Mouse (Mus musculus) hindbrain, postnatal 0 days (tissue): Measurements from ENCODE around the gene Pard3b. TPM values are rescaled to one million over a fixed set of nuclear protein-coding genes. Genes with fewer than 3 reads are reported as not detected.

ENCODE experiments used
- ATAC-seq: fragments of 200-750 bp; cut with Nextera tagmentation; 2 replicates; pipeline ENCODE4 v1.8.0; 2017; ENCODE audit warnings: mild to moderate bottlenecking, moderate TSS enrichment, moderate library complexity
- DNase-seq: peaks from one replicate; pipeline ENCODE4 v3.0.0-alpha.2; 2015; ENCODE audit warnings: low spot score
- H3K27ac ChIP-seq: fragments of 300-500 bp; sonication (generic); 2 replicates; pipeline ENCODE4 v1.5.1; 2014; ENCODE audit warnings: mild to moderate bottlenecking
- H3K27me3 ChIP-seq: fragments of 300-500 bp; sonication (generic); 2 replicates; pipeline ENCODE4 v1.6.1; 2014; ENCODE audit warnings: low read length, mixed read lengths; ENCODE audit not compliant: insufficient read depth
- H3K36me3 ChIP-seq: fragments of 300-500 bp; sonication (generic); 2 replicates; pipeline ENCODE4 v1.6.1; 2014; ENCODE audit warnings: low read length, mixed read lengths; ENCODE audit not compliant: insufficient read depth
- H3K4me1 ChIP-seq: fragments of 300-500 bp; sonication (generic); 2 replicates; pipeline ENCODE4 v1.6.1; 2014; ENCODE audit warnings: antibody characterized with exemption, low read length, mixed read lengths; ENCODE audit not compliant: insufficient read depth
- H3K4me2 ChIP-seq: fragments of 300-500 bp; sonication (generic); 2 replicates; pipeline ENCODE4 v1.6.1; 2014; ENCODE audit warnings: low read depth, mild to moderate bottlenecking, low read length, moderate library complexity, mixed read lengths
- H3K4me3 ChIP-seq: fragments of 300-500 bp; sonication (generic); 2 replicates; pipeline ENCODE4 v1.5.1; 2014; ENCODE audit warnings: low read length
- H3K9ac ChIP-seq: fragments of 300-500 bp; sonication (generic); replicated peaks from 2 replicates; pipeline ENCODE4 v1.6.1; 2014; ENCODE audit warnings: mild to moderate bottlenecking, low read length, moderate library complexity, mixed read lengths
- H3K9me3 ChIP-seq: fragments of 300-500 bp; sonication (generic); 2 replicates; pipeline ENCODE4 v1.6.1; 2016; ENCODE audit warnings: low read length, mixed read lengths
- CTCF ChIP-seq: IDR thresholded peaks from 2 replicates; pipeline ENCODE4 v1.5.1; 2016; ENCODE audit warnings: antibody characterized with exemption, control low read depth, low read depth
- WGBS: fragments of 180-500 bp; shearing (Covaris S2); extraction: QIAGEN DNeasy Blood & Tissue Kit; methylation state at CpG from one replicate; pipeline ENCODE4 v1.1.7; 2014; 5-methylcytosine and 5-hydroxymethylcytosine counted together
- polyA plus RNA-seq: library from polyadenylated mRNA; unstranded; fragments of >200 nt; fragmentation: Nextera tagmentation; extraction: Ambion mirVana; gene quantifications from 2 replicates; pipeline ENCODE4 v1.2.1, GENCODE M21; 2015
- total RNA-seq: library from RNA; depleted of rRNA; stranded (reverse); fragments of >200 nt; gene quantifications from 2 replicates; pipeline ENCODE4 v1.2.3, GENCODE M21; 2014

Gene Pard3b
- total and polyA plus RNA-seq, 2 experiments from 2014 or later, result 5.6 to 9.6 TPM

GRCm38 (mm10) chr1:62087464-62087863, 448.8 kb downstream of the Pard3b start:
- Histone ChIP-seq H3K4me1 (no peaks in the 10 kb centered on the region), H3K27ac (no peak overlapping the region), H3K4me2 (no peak overlapping the region), H3K9me3 (no peaks in the 10 kb centered on the region), H3K27me3 (no peaks in the 10 kb centered on the region), H3K9ac (no peak overlapping the region), H3K36me3 (no peaks in the 10 kb centered on the region), H3K4me3 (no peak overlapping the region)
- DNase-seq, result no peak
- no peak for TF ChIP-seq CTCF
- ATAC-seq, result no peak
- 37% methylated on average over 10 of the region's 10 CpGs for WGBS

GRCm38 (mm10) chr1:62094885-62095284, 456.3 kb downstream of the Pard3b start:
- Histone ChIP-seq H3K27me3 (no peaks in the 10 kb centered on the region), H3K9ac (no peak overlapping the region), H3K4me2 (no peak overlapping the region), H3K27ac (no peak overlapping the region), H3K36me3 (no peaks in the 10 kb centered on the region), H3K4me3 (no peak overlapping the region), H3K4me1 (no peaks in the 10 kb centered on the region), H3K9me3 (no peaks in the 10 kb centered on the region)
- WGBS, result 93% methylated on average over 7 of the region's 7 CpGs
- no peak for DNase-seq
- ATAC-seq, result no peak
- no peak for TF ChIP-seq CTCF

- no peak for TF ChIP-seq CTCF
- Histone ChIP-seq H3K9me3 (no peaks in the 10 kb centered on the region), H3K4me2 (no peak overlapping the region), H3K4me3 (no peak overlapping the region), H3K36me3 (no peaks in the 10 kb centered on the region), H3K27ac (no peak overlapping the region), H3K4me1 (no peaks in the 10 kb centered on the region), H3K9ac (no peak overlapping the region), H3K27me3 (no peaks in the 10 kb centered on the region)
- DNase-seq (no peak), ATAC-seq (no peak)
- WGBS, result 95% methylated on average over 1 of the region's 1 CpGs
These were observed 483.8 kb downstream of the Pard3b start for GRCm38 (mm10) chr1:62122426-62122825.

- DNase-seq (no peak), ATAC-seq (no peak)
- H3K4me2 ChIP-seq, result no peak overlapping the region
- no peaks in the 10 kb centered on the region for H3K36me3 ChIP-seq
- TF ChIP-seq CTCF, result no peak
- WGBS, result 83% methylated on average over 2 of the region's 2 CpGs
- H3K4me1 ChIP-seq, result no peaks in the 10 kb centered on the region
- H3K27me3 ChIP-seq, result no peaks in the 10 kb centered on the region
- H3K9ac ChIP-seq, result no peak overlapping the region
- no peaks in the 10 kb centered on the region for H3K9me3 ChIP-seq
- no peak overlapping the region for H3K27ac ChIP-seq
- no peak overlapping the region for H3K4me3 ChIP-seq
These were observed 490.6 kb downstream of the Pard3b start for GRCm38 (mm10) chr1:62129186-62129585.

- no peak for TF ChIP-seq CTCF
- WGBS, result 93% methylated on average over 4 of the region's 4 CpGs
- no peak for DNase-seq
These were observed 509.5 kb downstream of the Pard3b start for GRCm38 (mm10) chr1:62148134-62148533.

GRCm38 (mm10) chr1:62148786-62149185, 510.2 kb downstream of the Pard3b start:
- DNase-seq (no peak), ATAC-seq (no peak)
- no peaks in the 10 kb centered on the region for H3K36me3 ChIP-seq
- no peaks in the 10 kb centered on the region for H3K4me1 ChIP-seq
- H3K4me3 ChIP-seq, result no peak overlapping the region
- H3K27me3 ChIP-seq, result no peaks in the 10 kb centered on the region
- WGBS, result 90% methylated on average over 6 of the region's 6 CpGs
- no peak for TF ChIP-seq CTCF
- no peaks in the 10 kb centered on the region for H3K9me3 ChIP-seq
- no peak overlapping the region for H3K27ac ChIP-seq
- no peak overlapping the region for H3K9ac ChIP-seq
- H3K4me2 ChIP-seq, result no peak overlapping the region

More at GRCm38 (mm10) chr1:62148134-62148533, 509.5 kb downstream of the Pard3b start:
- H3K4me2 ChIP-seq, result no peak overlapping the region
- no peaks in the 10 kb centered on the region for H3K9me3 ChIP-seq
- H3K27ac ChIP-seq, result no peak overlapping the region
- no peak overlapping the region for H3K4me3 ChIP-seq
- H3K36me3 ChIP-seq, result no peaks in the 10 kb centered on the region
- H3K27me3 ChIP-seq, result no peaks in the 10 kb centered on the region
- no peak for ATAC-seq
- H3K4me1 ChIP-seq, result no peaks in the 10 kb centered on the region
- H3K9ac ChIP-seq, result no peak overlapping the region

- Histone ChIP-seq H3K4me1 (no peaks in the 10 kb centered on the region), H3K4me2 (no peak overlapping the region), H3K9ac (no peak overlapping the region), H3K27me3 (no peaks in the 10 kb centered on the region), H3K9me3 (no peaks in the 10 kb centered on the region), H3K4me3 (no peak overlapping the region), H3K27ac (no peak overlapping the region), H3K36me3 (no peaks in the 10 kb centered on the region)
- 69% methylated on average over 1 of the region's 1 CpGs for WGBS
- TF ChIP-seq CTCF, result no peak
- ATAC-seq (no peak), DNase-seq (no peak)
These were observed 517.3 kb downstream of the Pard3b start for GRCm38 (mm10) chr1:62155970-62156369.
